Mouse (Mus musculus) liver, adult 2 months (tissue): ENCODE data around the gene Krt33a. TPM values are rescaled to one million over a fixed set of nuclear protein-coding genes. Genes with fewer than 3 reads are reported as not detected.
A peak's percentile ranks its signal among the peaks of the same experiment; 100 is the strongest.

Source experiments
- DNase-seq: peaks from one replicate; pipeline ENCODE4 v3.0.0-alpha.2; 2011; ENCODE audit warnings: low read depth, low spot score; ENCODE audit errors: extremely low read depth
- H3K27ac ChIP-seq: fragments of 200-500 bp; replicated peaks from 2 replicates; pipeline ENCODE4 v1.5.1; 2012; ENCODE audit warnings: low read depth, mild to moderate bottlenecking, control low read depth, inconsistent platforms, low read length; ENCODE audit not compliant: insufficient read depth
- H3K27me3 ChIP-seq: fragments of 200-500 bp; 2 replicates; pipeline ENCODE4 v1.6.1; 2012; ENCODE audit warnings: mild to moderate bottlenecking, moderate library complexity, low read length, inconsistent platforms; ENCODE audit not compliant: control insufficient read depth, insufficient read depth
- H3K36me3 ChIP-seq: fragments of 200-500 bp; 2 replicates; pipeline ENCODE4 v1.6.1; 2012; ENCODE audit warnings: low read length, inconsistent platforms; ENCODE audit not compliant: control insufficient read depth, insufficient read depth
- H3K4me1 ChIP-seq: fragments of 200-500 bp; 2 replicates; pipeline ENCODE4 v1.6.1; 2011; ENCODE audit warnings: low read length; ENCODE audit not compliant: control insufficient read depth, insufficient read depth
- H3K4me3 ChIP-seq: fragments of 200-500 bp; 2 replicates; pipeline ENCODE4 v1.5.1; 2011; ENCODE audit warnings: low read depth, mild to moderate bottlenecking, control low read depth, low read length, moderate library complexity; ENCODE audit not compliant: insufficient read depth
- H3K79me2 ChIP-seq: fragments of 200-500 bp; 2 replicates; pipeline ENCODE4 v1.6.1; 2012; ENCODE audit warnings: inconsistent platforms, mild to moderate bottlenecking, low read length, moderate library complexity; ENCODE audit not compliant: control insufficient read depth, insufficient read depth
- H3K9ac ChIP-seq: fragments of 200-500 bp; 2 replicates; pipeline ENCODE4 v1.6.1; 2012; ENCODE audit warnings: low read depth, mild to moderate bottlenecking, control low read depth, inconsistent platforms, low read length
- CTCF ChIP-seq: fragments of 200-500 bp; IDR thresholded peaks from 2 replicates; pipeline ENCODE4 v1.5.1; 2011; ENCODE audit warnings: low read depth, low read length, control low read depth
- POLR2A ChIP-seq: fragments of 200-500 bp; IDR thresholded peaks from 2 replicates; pipeline ENCODE4 v1.6.1; 2011; ENCODE audit warnings: low read length, control low read depth; ENCODE audit not compliant: insufficient read depth; ENCODE audit errors: extremely low read depth
- WGBS: fragments of 180-500 bp; shearing (Covaris S2); methylation state at CpG from one replicate; pipeline ENCODE4 v1.1.7; 2018; 5-methylcytosine and 5-hydroxymethylcytosine counted together
- polyA plus RNA-seq: library from polyadenylated mRNA; depleted of rRNA; stranded (reverse); fragments of >200 nt; gene quantifications from 2 replicates; pipeline ENCODE4 v1.2.3, GENCODE M21; 2012
- total RNA-seq: library from RNA; depleted of rRNA; stranded (reverse); fragments of >200 nt; gene quantifications from 2 replicates; pipeline ENCODE4 v1.2.3, GENCODE M21; 2014

The Krt33a gene
- total and polyA plus RNA-seq, 2 experiments: not detected

DNA sequence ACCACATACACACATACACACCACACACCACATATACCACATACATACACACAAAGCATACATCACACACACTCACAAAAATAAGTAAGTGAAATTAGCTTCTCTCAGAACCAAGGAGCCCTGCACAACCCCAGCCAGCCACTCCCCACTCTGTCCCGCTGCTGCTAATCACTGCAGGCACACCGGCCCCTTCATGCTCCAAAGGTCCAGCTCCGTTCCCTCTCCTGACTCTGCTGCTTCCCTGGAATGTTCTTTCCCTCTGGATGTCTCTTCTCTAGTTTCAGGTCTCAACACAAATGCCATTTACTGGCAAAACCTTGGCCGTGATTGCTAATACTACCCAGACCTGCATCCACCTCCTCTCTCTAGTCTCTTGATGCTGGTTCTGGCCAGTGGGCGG lies 5.3 kb downstream of the Krt33a start:
- Histone ChIP-seq H3K27me3 (no peaks in the 10 kb centered on the region), H3K9ac (no peak overlapping the region), H3K27ac (no peak overlapping the region), H3K36me3 (no peaks in the 10 kb centered on the region), H3K4me3 (no peak overlapping the region), H3K79me2 (no peaks in the 10 kb centered on the region), H3K4me1 (no peaks in the 10 kb centered on the region)
- WGBS: 84% methylated on average over 5 of the region's 5 CpGs
- DNase-seq: no peak
- TF ChIP-seq CTCF (no peak), POLR2A (no peak)

DNA sequence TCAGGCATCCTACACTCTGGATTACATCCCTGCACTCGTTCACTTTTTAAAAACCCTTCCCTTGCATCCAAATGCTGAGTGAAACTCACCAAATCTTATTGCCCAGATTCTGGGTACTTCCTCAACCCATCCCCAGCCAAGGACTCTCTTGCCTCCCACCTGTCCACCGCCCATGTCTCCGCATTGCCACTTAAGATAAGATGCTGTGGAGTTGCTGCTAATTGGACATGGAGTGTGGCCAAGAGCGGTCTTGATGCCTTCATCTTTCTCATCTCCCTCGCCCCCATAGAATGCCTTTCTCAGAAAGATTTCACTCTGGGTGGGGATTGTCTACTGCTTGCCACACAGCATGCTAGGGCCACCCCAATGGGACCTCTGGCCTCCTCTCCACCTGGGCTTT lies 7.7 kb downstream of the Krt33a start:
- Histone ChIP-seq H3K4me3 (no peak overlapping the region), H3K4me1 (no peaks in the 10 kb centered on the region), H3K9ac (no peak overlapping the region), H3K27me3 (no peaks in the 10 kb centered on the region; the same call in 1 of the 2 replicates), H3K79me2 (no peaks in the 10 kb centered on the region), H3K36me3 (no peaks in the 10 kb centered on the region), H3K27ac (no peak overlapping the region)
- TF ChIP-seq CTCF: no peak
- no peak for TF ChIP-seq POLR2A
- DNase-seq: no peak
- WGBS: 81% methylated on average over 5 of the region's 5 CpGs

DNA sequence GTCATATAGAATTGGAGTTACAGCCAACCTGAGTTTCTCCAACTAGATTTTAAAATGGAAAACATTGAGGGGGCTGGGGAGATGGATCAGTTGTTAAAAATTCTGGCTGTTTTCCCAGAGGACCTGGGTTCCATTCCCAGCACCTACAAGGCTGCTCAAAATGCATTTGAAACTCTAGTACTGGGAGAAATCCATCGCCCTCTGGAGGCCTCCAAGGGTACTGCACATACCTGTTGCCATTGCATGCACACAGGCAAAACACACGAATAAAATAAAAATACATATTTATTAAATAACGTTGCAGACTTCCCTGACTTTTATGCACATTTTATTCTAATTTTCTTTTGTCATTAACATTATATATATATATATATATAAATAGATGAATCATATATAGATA lies 9.4 kb downstream of the Krt33a start:
- H3K27me3 ChIP-seq: no peaks in the 10 kb centered on the region; the same call in 1 of the 2 replicates
- no peaks in the 10 kb centered on the region for H3K79me2 ChIP-seq
- no peak overlapping the region for H3K9ac ChIP-seq
- no peak overlapping the region for H3K4me3 ChIP-seq
- TF ChIP-seq POLR2A (no peak), CTCF (peak; percentile 42; the same call in 1 of the 2 replicates)
- H3K27ac ChIP-seq: no peak overlapping the region
- no peak for DNase-seq
- no peaks in the 10 kb centered on the region for H3K4me1 ChIP-seq
- 57% methylated on average over 3 of the region's 3 CpGs for WGBS
- H3K36me3 ChIP-seq: no peaks in the 10 kb centered on the region

DNA sequence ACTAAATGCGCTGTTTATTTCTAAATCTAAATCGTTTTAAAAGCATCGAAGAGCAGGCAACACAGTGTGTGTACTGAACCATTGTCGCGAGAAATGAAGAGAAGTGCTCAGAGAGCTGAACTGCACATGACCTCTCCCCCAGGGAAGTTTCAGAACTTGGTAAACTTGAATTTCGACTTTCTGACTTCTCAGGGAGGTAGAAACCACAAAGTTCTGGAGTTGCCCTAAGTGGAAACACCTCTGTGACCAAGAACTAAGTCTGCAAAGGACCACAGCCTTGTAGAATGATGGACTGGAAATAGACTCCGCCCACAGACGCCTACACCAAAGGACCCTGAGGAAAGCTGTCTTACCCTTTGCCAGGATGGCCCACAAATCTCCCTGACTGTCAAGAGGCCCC lies 10.1 kb downstream of the Krt33a start:
- TF ChIP-seq CTCF: no peak
- no peak for TF ChIP-seq POLR2A
- no peaks in the 10 kb centered on the region for H3K4me1 ChIP-seq
- no peak overlapping the region for H3K4me3 ChIP-seq
- no peak overlapping the region for H3K27ac ChIP-seq
- H3K79me2 ChIP-seq: no peaks in the 10 kb centered on the region
- H3K9ac ChIP-seq: no peak overlapping the region
- no peaks in the 10 kb centered on the region; the same call in 1 of the 2 replicates for H3K27me3 ChIP-seq
- no peak for DNase-seq
- 90% methylated on average over 8 of the region's 8 CpGs for WGBS
- H3K36me3 ChIP-seq: no peaks in the 10 kb centered on the region

DNA sequence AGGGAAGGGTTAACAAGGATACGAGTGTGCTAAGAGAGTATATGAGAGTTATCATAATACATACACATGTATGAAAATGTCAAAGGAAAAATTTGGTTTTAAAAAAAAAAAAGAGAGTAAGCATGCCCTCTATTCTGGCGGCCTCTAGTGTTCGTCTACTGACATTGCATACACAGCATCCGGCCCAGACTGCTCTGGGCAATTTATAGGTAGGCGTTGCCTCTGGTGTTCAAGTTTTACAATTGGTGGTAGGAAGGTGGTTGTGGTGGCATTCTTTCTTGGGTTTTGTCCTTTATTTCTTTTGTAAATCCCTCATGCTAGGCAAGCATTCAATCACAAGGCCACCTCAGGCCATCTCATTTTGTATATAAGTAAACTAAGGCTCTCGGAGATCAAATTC lies 11.2 kb downstream of the Krt33a start:
- Histone ChIP-seq H3K4me1 (no peaks in the 10 kb centered on the region), H3K4me3 (no peak overlapping the region), H3K27me3 (no peaks in the 10 kb centered on the region; the same call in 1 of the 2 replicates), H3K27ac (no peak overlapping the region), H3K36me3 (no peaks in the 10 kb centered on the region), H3K79me2 (no peaks in the 10 kb centered on the region), H3K9ac (no peak overlapping the region)
- 20% methylated on average over 6 of the region's 6 CpGs for WGBS
- peak; percentile 64 for TF ChIP-seq CTCF
- TF ChIP-seq POLR2A: no peak
- DNase-seq: peak; percentile 20

DNA sequence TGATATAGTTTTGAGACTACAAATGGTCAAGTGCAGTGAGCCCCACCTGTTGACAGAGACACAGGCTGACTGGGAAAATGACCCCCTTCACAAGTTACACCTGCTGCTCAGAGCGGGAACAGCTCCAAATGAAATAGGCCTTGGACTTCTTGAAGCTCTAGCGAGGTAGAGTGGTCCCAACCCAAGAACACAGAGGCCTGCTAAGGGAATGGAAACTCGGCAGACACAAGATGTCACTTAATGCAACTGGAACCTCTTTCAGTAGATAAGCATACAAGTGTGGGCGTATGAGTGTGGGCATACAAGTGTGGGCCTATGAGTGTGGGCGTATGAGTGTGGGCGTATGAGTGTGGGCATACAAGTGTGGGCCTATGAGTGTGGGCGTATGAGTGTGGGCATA lies 16.9 kb downstream of the Krt33a start:
- Histone ChIP-seq H3K4me1 (no peaks in the 10 kb centered on the region), H3K79me2 (no peaks in the 10 kb centered on the region), H3K9ac (no peak overlapping the region), H3K36me3 (no peaks in the 10 kb centered on the region), H3K27me3 (peaks cover 4% of the 10 kb centered on the region; the same call in 1 of the 2 replicates), H3K27ac (no peak overlapping the region), H3K4me3 (no peak overlapping the region)
- TF ChIP-seq POLR2A (no peak), CTCF (no peak)
- DNase-seq: no peak
- WGBS: 95% methylated on average over 7 of the region's 7 CpGs
